Mouse (Mus musculus) heart, adult 18-20 months (tissue): ENCODE results near the gene Hoxa5. TPM values are rescaled to one million over a fixed set of nuclear protein-coding genes. Genes with fewer than 3 reads are reported as not detected.

Source experiments
- DNase-seq, 2 experiments: peaks; one replicate each; pipeline ENCODE4 v3.0.0; 2021 to 2022; ENCODE audit warnings: mixed read lengths in 1 of 2
- total RNA-seq, 2 experiments: library from RNA; stranded (reverse); gene quantifications; 2 replicates each; pipeline ENCODE4 v1.2.3; 2021

Hoxa5 gene
- total RNA-seq, 2 experiments from 2014 or later = 0.40 to 0.59 TPM

- DNase-seq = no peak
These were observed 39.6 kb downstream of the Hoxa5 start, which contains the start of gene Hoxa2 for GRCm38 (mm10) chr6:52164626-52165440. Gene Hoxa2 (minus strand): TSS chr6:52164831.

GRCm38 (mm10) chr6:52164051-52164625, 40.2 kb downstream of the Hoxa5 start:
- DNase-seq = no peak

- DNase-seq = no peak
These were observed 40.9 kb downstream of the Hoxa5 start for GRCm38 (mm10) chr6:52163366-52164031.

- DNase-seq = no peak
These were observed 41.6 kb downstream of the Hoxa5 start for GRCm38 (mm10) chr6:52162611-52163365.

DNA sequence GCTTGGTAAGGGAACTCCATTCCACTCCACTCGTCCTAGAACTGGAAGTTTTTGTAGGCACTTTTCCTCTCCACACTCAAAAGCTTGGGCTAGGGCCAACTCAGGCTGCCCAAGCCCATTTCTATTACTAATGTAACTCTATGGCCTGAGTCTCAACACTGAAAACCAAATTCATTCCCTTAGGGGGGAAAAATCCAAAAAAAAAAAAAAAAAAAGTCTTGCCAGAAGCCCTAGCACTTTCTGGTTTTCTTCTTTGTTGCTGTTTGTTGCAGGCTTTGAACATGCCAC, 42.4 kb downstream of the Hoxa5 start:
- DNase-seq = no peak

DNA sequence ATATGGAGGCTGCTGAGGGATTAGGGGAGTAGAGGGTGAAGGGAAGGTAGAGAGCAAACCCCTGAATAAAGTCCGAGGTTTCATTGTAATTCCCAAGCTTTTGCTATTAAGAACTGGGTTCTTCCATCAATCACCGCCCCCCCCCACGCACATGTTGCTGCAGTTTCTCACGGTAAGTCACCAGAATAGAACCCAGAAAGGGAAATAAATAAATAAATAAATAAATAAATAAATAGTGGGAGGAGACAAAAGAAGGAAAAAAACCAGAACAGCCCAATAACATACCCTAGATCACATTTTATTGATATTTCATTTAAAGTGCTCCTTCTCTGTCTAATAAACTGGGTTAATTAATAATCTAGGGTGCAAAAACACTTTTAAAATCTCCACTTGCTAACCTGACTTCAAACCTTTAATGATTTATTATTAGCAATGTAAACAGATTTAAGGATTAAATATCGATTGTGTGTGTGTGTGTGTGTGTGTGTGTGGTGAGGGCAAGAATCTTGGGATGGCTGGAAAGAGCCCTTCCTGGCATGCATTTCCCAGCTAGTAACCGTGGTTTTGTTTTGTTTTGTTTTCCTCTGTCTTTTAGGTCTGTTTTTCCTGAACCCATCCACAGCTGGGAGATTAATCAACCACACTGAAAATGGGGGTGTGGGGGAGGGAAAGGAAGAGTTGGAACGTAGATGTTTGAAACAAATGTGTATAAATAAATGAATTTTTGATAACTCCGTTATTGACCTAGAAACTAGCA, 42.9 kb downstream of the Hoxa5 start:
- DNase-seq = no peak

GRCm38 (mm10) chr6:52160511-52161335, 43.7 kb downstream of the Hoxa5 start:
- peak in 1 of 2 experiments; percentile 21 for DNase-seq

DNA sequence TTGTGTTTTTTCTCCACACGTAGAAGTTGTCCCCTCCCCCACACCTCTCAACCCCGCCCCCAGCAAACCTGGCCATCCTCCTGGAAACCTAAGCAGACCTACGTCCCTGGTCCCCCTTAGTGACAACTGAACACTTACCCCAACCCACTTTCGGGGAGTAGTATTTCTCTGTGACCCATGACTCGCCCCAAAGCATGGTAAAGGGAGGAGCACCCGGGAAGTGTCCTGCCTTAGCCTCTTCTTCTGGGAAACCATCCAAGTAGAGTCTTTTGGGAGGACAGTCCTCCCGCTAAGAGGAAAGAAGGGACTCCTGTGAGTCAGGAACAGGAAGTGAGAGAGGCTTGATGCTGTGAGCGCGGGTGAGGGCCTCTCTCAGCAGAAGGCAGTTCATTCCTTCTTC, 44.4 kb downstream of the Hoxa5 start:
- DNase-seq = no peak

GRCm38 (mm10) chr6:52159164-52159761, 45.1 kb downstream of the Hoxa5 start:
- DNase-seq = no peak

GRCm38 (mm10) chr6:52158276-52159051, 45.9 kb downstream of the Hoxa5 start, which contains the start of gene Hoxa1:
Gene Hoxa1 (minus strand): TSS chr6:52158317.
- DNase-seq = peak; percentile 66 to 82

GRCm38 (mm10) chr6:52157466-52158275, 46.7 kb downstream of the Hoxa5 start:
- DNase-seq = no peak

DNA sequence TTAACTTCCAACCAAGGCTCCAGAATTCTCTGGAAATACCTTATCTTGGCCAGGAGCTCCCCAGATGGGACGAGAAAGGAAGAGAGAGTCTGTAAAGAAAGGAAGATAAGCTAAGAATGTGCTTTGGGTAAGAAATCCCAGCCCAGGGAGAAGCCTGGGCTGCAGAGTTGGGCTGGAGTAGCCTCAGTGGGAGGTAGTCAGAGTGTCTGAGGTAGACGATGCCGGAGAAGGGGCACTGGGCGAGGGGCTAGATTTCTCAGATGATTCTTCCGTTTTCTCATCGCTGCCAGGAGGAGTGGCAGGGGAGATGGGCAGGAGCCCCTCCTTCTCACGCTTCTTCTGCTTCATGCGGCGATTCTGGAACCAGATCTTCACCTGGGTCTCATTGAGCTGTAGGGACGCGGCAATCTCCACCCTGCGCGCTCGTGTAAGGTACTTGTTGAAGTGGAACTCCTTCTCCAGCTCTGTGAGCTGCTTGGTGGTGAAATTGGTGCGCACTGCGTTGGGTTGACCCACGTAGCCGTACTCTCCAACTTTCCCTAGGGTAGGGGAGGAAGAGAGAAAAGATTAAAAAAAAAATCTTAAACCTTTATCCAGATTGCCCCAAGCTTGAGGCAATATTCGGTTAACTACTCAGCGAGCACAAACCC, 47.7 kb downstream of the Hoxa5 start:
- DNase-seq = no peak

- no peak for DNase-seq
These were observed 48.9 kb downstream of the Hoxa5 start for GRCm38 (mm10) chr6:52155471-52155870.

GRCm38 (mm10) chr6:52154044-52154443, 50.3 kb downstream of the Hoxa5 start:
- no peak for DNase-seq

DNA sequence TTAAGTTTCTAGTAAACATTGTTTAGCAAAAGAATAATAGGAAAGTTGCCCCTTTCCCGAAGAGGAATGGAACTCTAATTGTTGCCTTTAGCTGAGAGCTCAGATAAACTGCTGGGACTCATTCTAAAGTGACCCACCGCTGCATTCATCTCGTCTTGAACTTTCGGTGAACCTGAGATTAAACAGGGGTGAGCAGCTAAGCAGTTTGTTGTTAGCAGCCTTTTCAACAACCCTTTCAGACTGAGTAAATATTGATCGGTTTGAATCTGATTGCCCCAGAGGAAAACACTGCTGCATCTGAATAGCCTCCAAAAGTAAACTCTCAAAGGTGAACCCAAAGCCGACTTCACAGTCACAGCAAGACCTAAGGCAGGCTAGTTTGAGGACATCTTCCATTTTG, 51.1 kb downstream of the Hoxa5 start:
- DNase-seq = no peak

DNA sequence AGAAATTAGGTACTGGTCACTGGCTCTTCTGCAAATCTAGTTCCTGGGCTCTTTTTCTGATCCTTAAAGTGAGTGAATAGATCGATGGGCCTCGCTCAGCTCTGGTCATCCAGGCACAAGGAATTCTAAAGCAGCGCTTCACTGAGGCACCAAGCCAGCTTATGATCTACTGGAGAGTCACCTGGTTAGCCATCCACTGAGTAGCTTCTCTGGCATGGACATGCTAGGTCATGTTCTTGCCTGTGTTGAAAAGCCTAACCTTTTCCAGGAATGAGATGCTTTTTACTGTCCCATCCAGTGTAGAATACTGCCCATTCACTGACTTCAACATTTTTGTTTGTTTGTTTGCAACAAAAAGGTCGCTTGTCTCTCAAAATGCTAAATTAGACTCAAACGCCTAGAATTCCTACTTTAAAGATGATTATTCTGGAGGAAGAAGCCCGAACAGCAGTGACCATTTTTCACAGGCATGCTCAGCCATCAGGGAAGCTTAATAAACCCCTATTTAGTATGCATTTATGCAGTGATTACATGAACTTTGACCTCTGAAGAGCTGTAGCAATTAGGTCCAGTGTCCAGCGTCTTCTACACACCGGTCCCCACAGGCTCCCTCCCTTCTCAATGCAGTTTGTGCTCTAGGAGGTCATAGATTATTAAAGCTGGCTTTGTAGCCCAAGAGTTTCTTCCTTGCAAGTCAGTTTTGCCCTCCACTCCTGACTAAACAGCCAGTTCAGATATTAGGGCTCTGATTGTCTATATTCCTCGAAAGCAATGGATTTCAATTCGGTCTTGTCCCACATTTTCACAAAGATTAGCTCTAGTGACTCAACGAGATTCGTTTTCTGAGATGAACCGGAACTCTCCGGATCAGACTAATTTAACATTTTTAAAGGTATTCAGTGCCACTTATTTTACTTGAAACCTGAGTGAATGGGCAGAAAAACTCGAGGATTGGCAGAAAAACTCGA, 51.9 kb downstream of the Hoxa5 start:
- DNase-seq = no peak
